Mouse (Mus musculus): ENCODE results near the gene Slc30a10.
A peak's percentile ranks its signal among the peaks of the same experiment; 100 is the strongest.

Gene Slc30a10

DNA sequence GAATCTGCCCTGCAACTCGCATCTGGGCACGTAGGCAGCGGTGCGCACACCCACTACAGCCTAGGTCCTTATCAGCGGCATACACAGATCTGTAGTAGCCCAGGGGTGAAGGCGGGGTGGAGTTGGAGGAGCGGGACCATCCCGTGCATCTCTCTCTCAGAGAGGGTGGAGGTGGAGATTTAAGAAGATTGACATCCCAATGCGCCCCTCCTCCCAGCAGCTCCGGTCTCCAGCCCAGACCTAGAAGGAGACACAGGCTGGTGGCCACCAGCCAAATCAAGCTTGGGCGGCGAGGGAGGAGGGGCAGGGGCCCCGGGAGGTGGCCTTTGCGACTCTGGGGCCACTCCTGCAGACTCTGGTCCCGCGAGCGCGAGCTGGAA lies at the start of gene Slc30a10:
Gene Slc30a10, plus strand, starts transcription at position 274 of the 380 bp plus-strand sequence.
- peak; percentile 44 for DNase-seq (ENCODE audit: low read depth, low spot score)

DNA sequence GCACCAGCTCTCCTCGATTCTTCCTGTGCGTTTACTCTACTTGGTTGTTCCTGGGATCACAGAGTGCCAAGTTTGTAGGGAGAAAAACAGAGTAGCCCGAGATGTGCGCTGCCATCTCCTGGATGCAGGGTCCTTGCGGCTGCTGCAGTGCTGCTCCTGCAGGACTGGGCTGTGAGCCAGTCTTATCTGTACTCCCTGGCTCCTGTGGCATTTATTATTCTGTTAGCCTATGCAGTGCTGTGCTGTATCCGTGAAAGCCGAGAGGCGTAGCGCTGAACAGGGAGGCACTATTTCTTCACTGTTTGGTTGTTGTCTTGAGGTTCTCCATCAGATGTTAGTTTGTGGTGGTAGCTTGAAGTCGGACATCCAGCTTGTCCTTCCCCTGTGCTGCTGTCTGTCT lies 48.7 kb upstream of the Slc30a10 start:
- DNase-seq (ENCODE audit: low read depth, low spot score), result no peak

DNA sequence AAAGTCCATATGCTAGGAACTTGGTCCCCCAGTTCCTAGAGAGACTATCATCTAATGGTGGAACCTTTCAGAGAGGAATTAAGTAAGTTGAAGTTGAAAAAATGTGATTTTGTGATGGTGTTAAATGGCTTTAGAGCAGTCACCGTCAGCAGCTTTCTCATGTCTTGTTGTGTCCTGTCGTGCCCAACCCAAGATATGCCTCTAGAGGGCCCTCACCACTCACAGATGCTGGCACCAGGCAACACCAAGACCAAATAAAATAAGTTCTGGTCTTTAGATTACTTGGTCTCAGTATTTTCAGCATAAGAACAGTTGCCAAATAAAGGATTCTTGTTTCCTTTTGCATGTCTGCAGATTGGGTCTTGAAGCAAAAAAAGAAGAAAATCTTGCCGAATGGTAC lies 44.8 kb upstream of the Slc30a10 start:
- DNase-seq (ENCODE audit: low read depth, low spot score), result peak; percentile 2

DNA sequence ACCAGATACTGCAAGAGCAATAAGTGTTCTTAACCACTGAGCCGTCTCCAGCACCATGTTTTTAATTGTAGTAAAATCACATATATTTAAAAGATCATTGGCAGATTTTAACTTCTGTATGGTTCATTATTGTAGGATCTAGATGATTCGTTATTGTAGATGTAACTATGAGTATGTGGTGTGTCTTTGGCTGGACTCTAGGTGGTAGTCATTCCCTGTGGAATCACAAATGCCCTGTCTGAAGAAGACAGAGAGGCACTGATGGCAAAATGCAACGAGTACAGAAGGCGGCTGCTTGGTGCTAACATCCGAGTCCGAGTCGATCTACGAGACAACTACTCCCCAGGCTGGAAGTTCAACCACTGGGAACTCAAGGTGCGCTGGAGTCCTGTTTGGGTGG lies 36.6 kb upstream of the Slc30a10 start:
- no peak for DNase-seq (ENCODE audit: low read depth, low spot score)

DNA sequence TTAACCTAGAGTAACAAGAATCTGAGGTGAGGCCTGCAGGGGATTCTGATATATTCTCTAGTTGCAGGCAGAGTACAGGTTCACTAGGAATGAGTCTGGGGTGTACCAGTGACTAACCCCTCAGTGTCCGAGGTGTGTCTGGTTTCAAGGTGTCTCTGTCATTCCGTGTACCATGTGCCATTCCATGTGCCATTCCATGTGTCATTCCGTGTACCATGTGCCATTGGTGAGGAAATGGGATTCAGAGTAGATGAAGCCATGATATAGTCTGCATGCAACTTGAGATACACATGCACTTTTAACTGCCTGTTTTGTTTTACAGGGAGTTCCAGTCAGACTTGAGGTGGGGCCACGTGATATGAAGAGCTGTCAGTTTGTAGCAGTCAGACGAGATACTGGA lies 34.8 kb upstream of the Slc30a10 start:
- no peak for DNase-seq (ENCODE audit: low read depth, low spot score)

DNA sequence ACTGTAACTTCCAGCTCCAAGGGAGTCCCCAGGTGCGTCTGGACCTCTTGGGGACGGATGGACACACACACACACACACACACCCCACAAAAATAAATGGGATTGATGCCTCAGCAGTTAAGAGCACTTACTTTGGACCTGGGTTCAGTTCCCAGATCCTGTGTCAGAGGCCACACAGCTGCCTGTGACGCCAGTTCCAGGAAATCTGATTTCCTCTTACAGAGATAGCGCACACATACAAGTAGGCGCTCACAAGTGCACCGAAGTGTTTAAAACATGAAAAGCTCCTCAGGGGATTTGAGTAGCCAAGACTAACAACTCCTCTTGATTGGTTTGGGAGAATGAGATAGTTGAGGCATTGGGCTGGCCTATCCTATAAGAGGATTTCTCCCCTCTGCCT lies 33.9 kb upstream of the Slc30a10 start:
- DNase-seq (ENCODE audit: low read depth, low spot score), result no peak

DNA sequence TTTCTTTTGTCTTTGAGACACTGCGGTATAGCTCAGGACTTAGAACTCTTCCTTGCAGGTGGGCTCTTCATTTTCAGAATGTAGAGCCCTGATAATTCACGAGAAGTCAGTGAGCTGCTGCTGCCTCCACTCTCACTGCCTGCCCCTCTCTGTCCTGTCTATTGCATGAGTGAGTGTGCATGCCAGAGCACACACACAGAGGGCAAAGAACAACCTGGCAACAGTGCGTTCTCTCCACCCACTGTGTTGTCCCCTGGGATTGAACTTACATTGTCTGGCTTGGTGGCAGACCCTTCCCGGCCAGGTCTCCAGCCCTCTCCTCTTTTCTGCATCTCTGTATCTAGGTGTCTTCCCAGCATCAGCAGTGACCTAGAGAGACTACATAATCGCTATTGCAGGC lies 28.1 kb upstream of the Slc30a10 start:
- DNase-seq (ENCODE audit: low read depth, low spot score), result no peak

DNA sequence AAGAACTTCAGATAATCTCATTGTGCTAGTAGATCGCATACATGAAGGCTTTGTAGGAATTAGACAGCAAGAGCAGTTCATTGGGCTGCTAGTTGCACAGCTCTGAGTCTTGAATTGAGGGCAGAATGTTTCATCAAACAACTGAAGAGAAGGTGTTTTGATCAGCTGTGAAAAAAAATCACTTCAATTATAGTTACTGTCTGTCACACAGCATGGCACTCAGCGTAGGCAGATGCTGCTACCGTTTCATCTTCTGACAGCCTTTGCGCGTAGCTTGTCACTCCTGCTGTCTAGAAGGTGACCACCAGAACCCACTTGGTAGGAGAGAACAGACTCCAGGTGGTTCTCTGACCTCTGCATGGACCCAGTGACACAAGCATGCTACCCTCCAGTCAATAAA lies 24.2 kb upstream of the Slc30a10 start:
- no peak for DNase-seq (ENCODE audit: low read depth, low spot score)

DNA sequence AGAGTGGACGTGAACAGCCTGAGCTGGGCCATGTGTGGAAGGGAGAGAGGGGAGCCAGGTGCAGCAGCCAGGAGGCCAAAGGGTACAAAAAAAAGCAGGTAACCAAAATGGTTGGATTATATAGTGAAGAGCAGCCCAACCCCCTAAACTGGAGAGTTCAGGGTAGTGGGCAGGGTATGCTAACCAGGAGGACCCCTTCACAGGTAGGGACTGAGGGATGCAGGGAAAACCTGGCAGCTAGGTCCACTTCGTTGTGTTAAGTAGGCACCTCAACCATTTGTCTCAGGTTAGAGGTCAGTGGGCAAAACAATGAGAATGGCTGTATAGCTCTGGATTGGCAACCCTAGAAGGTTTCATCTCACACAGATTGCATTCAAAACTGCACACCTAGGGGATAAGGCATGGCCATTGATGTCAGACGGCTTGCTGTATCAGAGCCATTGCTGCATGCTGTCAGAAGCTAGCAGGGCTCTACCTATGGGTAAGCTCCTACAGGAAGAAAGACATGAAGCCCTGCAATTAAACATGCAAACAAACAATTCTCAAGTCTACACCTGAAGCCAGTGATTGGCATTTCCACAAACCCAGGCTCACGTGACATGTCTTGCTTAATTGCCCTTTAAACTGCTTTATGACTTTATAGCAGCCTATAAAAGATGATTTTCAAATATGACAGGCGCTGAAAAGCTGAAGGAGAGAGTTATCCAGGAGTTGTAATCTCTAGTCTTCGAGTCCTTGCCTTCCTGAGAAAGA lies 23.2 kb upstream of the Slc30a10 start:
- no peak for DNase-seq (ENCODE audit: low read depth, low spot score)

DNA sequence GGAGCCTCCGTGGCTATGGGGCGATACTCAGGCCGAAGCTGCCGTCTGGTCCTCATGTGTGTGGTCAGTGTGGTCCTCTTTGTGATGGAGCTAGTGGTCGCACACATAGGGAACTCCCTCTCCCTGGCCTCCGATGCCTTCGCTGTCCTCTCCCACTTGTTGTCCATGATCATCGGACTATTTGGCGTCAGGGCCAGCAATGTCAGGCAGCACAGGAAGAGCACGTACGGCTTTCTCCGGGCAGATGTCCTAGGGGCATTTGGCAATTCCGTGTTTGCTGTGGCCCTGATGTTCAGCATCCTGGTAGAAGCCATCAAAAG lies 22.7 kb upstream of the Slc30a10 start:
- no peak for DNase-seq (ENCODE audit: low read depth, low spot score)

DNA sequence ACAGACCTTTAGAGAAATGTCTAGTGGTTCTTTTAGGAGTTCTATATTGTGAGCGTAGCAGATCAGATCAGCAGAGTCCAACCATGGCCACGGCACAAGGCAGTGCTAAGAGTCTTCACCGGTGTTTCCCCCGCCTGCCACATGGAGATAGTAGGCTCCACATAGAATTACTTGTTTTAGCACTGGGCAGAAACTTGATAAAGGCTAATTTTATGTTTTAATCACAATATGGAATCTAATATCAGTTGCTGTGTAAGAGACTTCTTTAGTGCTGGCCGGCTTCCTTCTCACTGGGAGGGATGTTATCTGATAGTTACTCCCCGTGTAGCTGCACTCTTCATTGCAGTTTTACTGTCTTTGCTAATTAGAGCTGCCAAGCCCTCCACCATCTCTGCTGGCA lies 21.5 kb upstream of the Slc30a10 start:
- DNase-seq (ENCODE audit: low read depth, low spot score), result no peak

DNA sequence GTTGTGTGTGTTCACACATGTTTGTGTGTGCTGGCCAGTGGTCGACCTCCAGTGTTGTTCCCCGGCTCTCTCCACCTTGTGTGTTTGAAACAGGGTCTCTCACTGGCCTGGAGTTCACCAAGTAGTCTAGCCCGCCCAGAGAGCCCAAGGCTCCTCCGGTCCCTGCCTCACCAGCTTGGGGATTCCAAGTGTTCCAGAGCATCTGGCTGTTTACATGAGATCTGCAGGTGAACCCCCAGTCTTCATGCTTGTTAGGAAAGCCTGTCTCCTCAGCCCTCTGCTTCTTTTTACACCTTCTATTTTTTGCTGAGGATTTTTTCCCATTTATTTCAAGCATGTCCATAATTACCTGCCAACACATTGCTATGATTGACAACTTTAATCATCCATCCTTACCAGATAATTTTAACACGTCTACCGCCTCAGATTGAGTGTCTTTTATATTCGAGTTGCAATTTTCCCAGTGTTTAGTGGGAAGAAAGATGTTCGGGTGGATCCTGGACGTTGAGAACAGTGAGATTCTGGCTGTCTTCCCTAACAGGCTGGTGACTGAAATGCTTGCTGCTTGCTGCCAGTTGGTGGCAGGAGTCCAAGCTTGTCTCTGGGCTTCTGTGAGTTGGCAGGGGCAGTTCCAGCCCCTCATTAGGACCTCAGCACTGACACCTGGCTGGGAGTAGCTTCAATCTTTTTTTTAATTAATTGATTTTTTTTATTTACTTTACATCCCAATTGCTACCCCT lies 15.6 kb upstream of the Slc30a10 start:
- DNase-seq (ENCODE audit: low read depth, low spot score), result no peak

DNA sequence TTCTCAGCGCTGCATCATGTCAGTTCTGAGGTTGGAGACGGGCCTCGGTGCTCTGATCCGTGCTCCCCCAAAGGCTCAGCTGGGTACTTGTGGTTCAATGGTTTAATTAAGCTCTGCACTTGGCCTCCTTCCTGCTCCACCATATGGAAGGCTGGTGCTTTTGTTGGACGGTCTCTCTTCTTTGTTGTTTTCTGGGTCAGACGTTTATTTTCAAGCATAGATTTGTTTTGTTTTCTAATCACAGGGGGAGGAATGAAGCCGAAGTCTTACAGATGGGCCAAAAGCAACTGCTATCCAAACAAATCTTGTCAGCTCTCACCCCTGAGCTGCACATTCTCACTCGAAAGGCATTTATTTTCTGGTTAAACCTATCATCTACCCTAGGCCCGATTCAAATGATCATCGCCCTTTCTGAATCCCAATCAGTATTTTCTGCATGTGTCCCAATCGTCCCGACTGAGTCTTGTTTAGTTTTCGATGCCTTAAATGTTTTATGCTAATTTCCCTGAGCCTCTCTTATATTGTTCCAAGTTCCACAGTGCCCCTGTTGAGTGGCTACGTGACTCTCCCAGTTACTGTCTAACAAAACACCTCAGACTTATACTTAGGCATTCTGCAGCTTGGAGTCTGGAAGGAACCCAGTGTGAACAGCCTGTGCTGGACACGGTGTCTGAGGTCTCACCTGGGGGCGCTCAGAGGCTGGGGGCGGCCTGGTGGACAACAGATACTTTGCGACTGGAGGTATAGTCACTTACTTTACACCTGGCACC lies 12.8 kb upstream of the Slc30a10 start:
- DNase-seq (ENCODE audit: low read depth, low spot score), result peak; percentile 9

DNA sequence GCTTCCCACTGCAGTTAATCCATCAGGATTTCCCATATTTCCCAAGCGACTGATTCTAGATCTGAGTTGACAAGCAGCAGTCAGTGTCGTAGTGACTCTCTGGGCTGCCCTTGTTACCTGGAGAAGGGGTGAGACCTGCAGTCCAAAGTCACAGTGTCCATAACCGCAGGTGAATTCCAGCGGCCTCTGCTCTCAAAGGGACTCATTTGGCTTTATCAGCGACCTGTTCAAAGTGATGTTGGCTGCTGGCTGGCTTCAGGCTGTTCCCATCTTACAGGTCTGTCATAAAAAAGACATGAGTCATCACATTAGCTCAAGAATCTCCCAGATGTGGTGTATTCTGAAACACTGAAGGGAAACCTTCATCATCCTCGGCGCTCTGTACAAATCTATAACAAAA lies 5.7 kb upstream of the Slc30a10 start:
- DNase-seq (ENCODE audit: low read depth, low spot score), result no peak

DNA sequence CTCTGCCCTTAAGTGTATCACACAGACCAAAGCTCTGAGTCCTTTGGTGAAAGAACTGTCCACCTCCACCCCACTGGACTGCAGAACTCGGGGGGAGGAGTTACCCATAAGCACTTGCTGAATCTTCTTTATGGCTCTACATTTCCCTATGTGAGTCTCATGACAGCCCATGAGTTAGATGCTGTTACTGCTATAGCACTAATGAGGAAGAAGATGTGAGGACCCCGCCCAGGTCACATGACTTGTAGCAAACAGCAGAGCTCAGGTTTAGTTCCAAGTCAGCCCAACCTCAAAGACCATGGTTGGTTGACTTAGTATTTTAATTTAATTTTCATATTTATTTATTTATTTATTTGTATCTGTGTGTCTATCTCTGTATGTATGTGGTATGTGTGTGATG lies 4.9 kb upstream of the Slc30a10 start:
- no peak for DNase-seq (ENCODE audit: low read depth, low spot score)

DNA sequence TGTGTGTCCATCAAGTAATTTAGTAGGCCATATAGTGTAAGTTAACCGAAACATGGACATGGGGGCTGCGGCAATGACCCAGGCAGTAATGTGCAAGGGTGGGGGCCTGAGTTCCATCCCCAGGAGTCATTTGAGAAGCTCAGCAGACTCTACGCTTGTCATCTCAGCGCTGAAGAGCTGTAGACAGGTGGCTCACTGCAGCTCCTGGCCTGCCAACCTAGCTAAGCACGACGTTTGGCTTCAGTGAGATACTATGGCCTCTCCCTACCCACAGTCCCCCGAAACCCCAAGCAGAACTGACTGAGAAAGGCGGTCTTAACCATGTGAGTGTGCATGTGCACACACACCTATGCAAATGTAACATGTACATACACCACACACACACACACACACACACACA lies 3.6 kb upstream of the Slc30a10 start:
- no peak for DNase-seq (ENCODE audit: low read depth, low spot score)

DNA sequence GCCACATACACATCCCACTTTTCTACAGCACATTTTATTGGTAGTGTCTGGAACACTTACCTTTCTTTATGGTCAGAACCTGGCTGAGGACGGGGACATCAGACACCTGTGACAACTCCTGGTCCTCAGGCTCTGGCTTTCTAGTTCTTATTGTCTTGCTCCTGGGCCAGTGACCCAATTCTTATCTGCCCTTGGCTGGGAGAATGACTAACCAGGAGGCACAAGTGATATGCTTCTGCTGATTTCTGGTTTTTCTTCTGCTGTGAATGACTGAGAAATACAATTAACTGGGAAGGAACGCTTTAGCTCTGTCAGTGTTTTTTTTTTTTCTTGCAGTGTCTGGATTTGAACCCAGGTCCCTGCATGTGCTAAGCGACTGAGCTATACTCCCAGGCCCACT lies 3.2 kb upstream of the Slc30a10 start:
- DNase-seq (ENCODE audit: low read depth, low spot score), result no peak

DNA sequence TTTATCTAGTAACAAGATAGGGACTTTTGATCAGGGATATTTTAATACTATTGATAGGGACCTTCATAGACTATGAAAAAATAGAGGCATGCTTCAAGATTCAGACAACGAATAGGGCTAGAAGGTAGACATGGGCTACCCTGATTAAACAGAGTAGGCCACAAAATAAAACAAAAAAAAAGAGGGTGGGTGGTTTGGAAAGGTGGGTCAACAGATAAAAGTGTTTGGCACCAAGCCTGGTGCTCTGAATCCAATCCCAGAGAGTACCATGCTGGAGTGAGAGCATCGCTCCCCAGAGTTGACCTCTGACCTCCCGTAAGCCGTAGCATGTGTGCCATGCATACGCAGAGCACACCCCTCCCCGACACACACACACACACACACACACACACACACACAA lies 2.2 kb upstream of the Slc30a10 start:
- DNase-seq (ENCODE audit: low read depth, low spot score), result no peak

DNA sequence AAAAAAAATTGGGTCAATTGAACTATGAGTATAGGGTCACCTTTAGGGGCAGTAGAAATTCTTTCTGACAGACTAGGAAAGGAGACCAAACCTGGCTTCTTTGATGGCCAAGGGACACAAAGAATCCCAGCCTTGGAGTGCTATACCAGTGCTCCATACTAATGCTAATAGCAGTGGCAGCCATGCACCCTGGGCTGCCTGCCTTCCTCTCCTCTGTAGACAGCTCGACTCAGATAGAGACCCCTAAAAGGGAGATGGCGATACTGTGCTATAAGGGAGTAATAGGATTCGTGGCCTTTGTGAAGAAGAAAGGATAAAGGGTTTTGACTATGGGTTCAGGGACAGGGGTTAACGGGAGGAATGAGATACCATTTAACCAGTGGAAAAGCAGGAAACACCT lies 504 bp upstream of the Slc30a10 start:
- no peak for DNase-seq (ENCODE audit: low read depth, low spot score)

DNA sequence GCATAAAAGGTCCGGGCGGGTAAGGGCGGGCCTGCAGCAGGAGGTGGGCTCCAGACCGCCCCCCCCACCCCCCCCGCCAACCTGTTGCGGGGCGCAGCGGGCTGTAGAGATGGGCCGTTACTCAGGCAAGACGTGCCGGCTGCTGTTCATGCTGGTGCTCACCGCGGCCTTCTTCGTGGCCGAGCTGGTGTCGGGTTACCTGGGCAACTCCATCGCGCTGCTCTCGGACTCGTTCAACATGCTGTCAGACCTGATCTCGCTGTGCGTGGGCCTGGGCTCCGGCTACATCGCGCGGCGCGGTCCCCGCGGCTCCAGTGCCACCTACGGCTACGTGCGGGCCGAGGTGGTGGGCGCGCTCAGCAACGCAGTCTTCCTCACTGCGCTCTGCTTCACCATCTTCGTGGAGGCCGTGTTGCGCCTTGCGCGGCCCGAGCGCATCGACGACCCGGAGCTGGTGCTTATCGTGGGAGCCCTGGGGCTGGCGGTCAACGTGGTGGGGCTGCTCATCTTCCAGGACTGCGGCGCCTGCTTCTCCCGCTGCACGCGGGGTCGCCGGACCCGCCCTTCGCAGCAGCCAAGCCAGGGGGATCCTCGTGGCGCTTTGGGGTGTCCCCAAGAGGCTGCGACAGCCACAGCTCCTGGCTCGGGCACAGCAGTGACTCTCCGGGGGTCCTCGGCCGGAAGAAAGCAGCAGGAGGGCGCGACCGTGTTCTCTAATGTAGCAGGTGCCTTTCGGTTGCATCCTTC lies 480 bp downstream of the Slc30a10 start:
- peak; percentile 77 for DNase-seq (ENCODE audit: low read depth, low spot score)

DNA sequence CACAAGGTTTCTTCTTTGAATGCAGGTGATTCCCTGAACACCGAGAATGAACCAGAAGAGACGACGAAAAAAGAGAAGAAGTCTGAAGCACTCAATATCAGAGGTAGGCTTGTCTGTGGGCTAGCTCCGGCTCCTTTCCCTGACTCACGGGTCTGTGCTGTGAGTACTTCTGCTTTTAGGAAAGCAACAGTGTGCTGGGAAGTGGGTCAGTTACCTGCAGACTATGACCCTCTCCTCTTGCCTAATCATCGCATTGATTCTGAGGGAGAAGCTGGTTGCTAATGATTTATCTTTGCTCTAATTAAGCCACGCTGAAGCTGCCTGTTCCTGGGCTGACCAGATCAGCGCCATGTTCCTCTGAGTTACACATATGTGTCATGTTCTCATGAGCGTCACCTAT lies 1.7 kb downstream of the Slc30a10 start:
- no peak for DNase-seq (ENCODE audit: low read depth, low spot score)

DNA sequence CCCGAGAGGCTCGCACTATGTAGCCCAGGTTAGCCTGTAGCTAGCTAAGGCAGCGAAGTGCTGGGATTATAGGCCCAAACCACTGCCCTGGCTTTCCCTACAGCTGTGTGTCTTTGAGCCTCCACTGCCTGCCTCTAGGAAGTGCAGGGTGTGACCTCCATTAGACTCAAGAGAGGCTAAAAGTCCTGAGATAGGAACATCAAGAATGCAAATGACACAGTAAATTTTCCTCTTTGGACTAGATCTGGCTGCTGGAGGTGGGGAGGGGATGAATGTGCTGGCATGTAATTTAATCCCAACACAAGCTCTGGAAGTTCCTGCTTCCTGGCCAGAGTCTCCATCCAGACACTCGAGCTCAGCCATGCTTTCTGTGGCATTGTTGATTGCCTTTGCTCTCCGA lies 5.4 kb downstream of the Slc30a10 start:
- no peak for DNase-seq (ENCODE audit: low read depth, low spot score)

All from mesoderm, embryonic 11.5 days (tissue).